Mouse (Mus musculus): ENCODE measurements around the gene Chaf1a.

DNA sequence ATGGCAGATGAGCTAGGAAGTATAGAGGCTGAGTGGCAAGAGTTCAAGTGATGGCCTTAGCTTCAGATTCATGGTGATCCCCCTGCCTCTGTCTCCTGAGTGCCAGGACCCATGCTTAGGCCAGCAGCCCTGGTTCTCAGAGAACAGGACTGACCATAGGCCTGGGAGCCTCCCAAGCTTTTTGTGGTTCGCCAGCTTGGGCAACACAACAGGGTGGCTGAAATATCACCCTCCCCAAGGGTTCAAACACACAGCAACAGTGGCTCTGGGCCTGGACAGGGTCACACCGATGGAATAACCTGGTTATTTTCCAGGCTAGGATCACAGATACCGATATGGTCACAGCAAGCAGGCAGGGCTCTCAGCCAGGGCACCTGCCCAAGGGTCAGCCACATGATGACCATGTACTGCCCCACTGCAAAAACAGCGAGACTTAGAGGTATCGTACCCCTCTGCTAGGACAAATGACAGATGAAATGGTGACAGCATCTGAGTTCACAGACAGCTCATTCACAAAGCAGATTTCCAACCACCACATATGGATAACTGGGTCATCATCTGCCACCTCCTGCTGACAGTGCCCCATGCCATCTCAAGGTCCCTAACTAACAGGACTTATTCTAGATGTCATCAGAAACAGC lies 12.3 kb upstream of the Chaf1a start:
- TF ChIP-seq CTCF (IDR thresholded peaks at IDR 0.05) (no peak), EP300 (IDR thresholded peaks at IDR 0.05) (no peak)

All from lung, postnatal 0 days (tissue).